Mouse (Mus musculus) limb, embryonic 14.5 days (tissue): ENCODE data around the gene Dph5. TPM values are rescaled to one million over a fixed set of nuclear protein-coding genes. Genes with fewer than 3 reads are reported as not detected.

ENCODE experiments used
- ATAC-seq: fragments of 200-750 bp; cut with Nextera tagmentation; 2 replicates; pipeline ENCODE4 v1.8.0; 2017; ENCODE audit warnings: low read depth, moderate number of reproducible peaks, moderate TSS enrichment; ENCODE audit not compliant: low FRiP score
- DNase-seq: peaks from one replicate; pipeline ENCODE4 v3.0.0-alpha.2; 2015; ENCODE audit warnings: low spot score
- H3K27ac ChIP-seq: fragments of 300-500 bp; sonication (generic); replicated peaks from 2 replicates; pipeline ENCODE4 v1.5.1; 2014; ENCODE audit warnings: low read depth, mild to moderate bottlenecking, low read length, moderate library complexity, mixed read lengths
- H3K27me3 ChIP-seq: fragments of 300-500 bp; sonication (generic); 2 replicates; pipeline ENCODE4 v1.6.1; 2014; ENCODE audit warnings: low read length, mixed read lengths; ENCODE audit not compliant: control insufficient read depth, insufficient read depth
- H3K36me3 ChIP-seq: fragments of 300-500 bp; sonication (generic); 2 replicates; pipeline ENCODE4 v1.6.1; 2014; ENCODE audit warnings: mild to moderate bottlenecking, low read length, moderate library complexity, mixed read lengths; ENCODE audit not compliant: control insufficient read depth, insufficient read depth
- H3K4me1 ChIP-seq: fragments of 300-500 bp; sonication (generic); 2 replicates; pipeline ENCODE4 v1.6.1; 2014; ENCODE audit warnings: antibody characterized with exemption, low read length, mixed read lengths; ENCODE audit not compliant: control insufficient read depth, insufficient read depth
- H3K4me2 ChIP-seq: fragments of 300-500 bp; sonication (generic); replicated peaks from 2 replicates; pipeline ENCODE4 v1.6.1; 2014; ENCODE audit warnings: low read depth, mild to moderate bottlenecking, low read length, moderate library complexity; ENCODE audit not compliant: severe bottlenecking
- H3K4me3 ChIP-seq: fragments of 300-500 bp; sonication (generic); replicated peaks from 2 replicates; pipeline ENCODE4 v1.5.1; 2014; ENCODE audit warnings: low read length
- H3K9ac ChIP-seq: fragments of 300-500 bp; sonication (generic); 2 replicates; pipeline ENCODE4 v1.6.1; 2014; ENCODE audit warnings: mild to moderate bottlenecking, low read depth, low read length, moderate library complexity; ENCODE audit not compliant: severe bottlenecking
- H3K9me3 ChIP-seq: fragments of 300-500 bp; sonication (generic); 2 replicates; pipeline ENCODE4 v1.6.1; 2016; ENCODE audit warnings: low read length; ENCODE audit not compliant: control insufficient read depth
- POLR2A ChIP-seq: fragments of 200-500 bp; IDR thresholded peaks from 2 replicates; pipeline ENCODE4 v1.8.0; 2012; ENCODE audit warnings: inconsistent platforms, mild to moderate bottlenecking, moderate library complexity, borderline replicate concordance; ENCODE audit not compliant: insufficient read depth, insufficient read length; ENCODE audit errors: extremely low read depth
- WGBS: fragments of 180-500 bp; shearing (Covaris S2); extraction: QIAGEN DNeasy Blood & Tissue Kit; methylation state at CpG from one replicate; pipeline ENCODE4 v1.1.7; 2014; 5-methylcytosine and 5-hydroxymethylcytosine counted together
- polyA plus RNA-seq, 2 experiments: library from polyadenylated mRNA; depleted of rRNA in 1 of 2; stranded (reverse) in 1 of 2; unstranded in 1 of 2; fragments of >200 nt; fragmentation: Nextera tagmentation in 1 of 2; extraction: Ambion mirVana in 1 of 2; gene quantifications; 2 replicates each; pipeline versions ENCODE4 v1.2.1 to v1.2.3; 2012 to 2014

The Dph5 gene
- polyA plus RNA-seq, 2 experiments, result 13.0 to 23.9 TPM

- H3K4me3 ChIP-seq, result no peak overlapping the region
- WGBS, result 90% methylated on average over 20 of the region's 20 CpGs
- no peak overlapping the region for H3K9ac ChIP-seq
- no peak overlapping the region for H3K27ac ChIP-seq
- no peak overlapping the region for H3K4me2 ChIP-seq
- DNase-seq (no peak), ATAC-seq (no peak)
- H3K4me1 ChIP-seq, result no peaks in the 10 kb centered on the region
- no peak for TF ChIP-seq POLR2A
- no peaks in the 10 kb centered on the region for H3K9me3 ChIP-seq
- H3K36me3 ChIP-seq, result peaks cover 40% of the 10 kb centered on the region
- no peaks in the 10 kb centered on the region for H3K27me3 ChIP-seq
These were observed 83.6 kb downstream of the Dph5 start for GRCm38 (mm10) chr3:115971045-115971785.

- H3K27me3 ChIP-seq, result no peaks in the 10 kb centered on the region
- DNase-seq (no peak), ATAC-seq (no peak)
- no peaks in the 10 kb centered on the region for H3K9me3 ChIP-seq
- no peak for TF ChIP-seq POLR2A
- no peaks in the 10 kb centered on the region for H3K4me1 ChIP-seq
- no peak overlapping the region for H3K27ac ChIP-seq
- WGBS, result 90% methylated on average over 14 of the region's 14 CpGs
- peaks cover 44% of the 10 kb centered on the region for H3K36me3 ChIP-seq
- H3K4me3 ChIP-seq, result no peak overlapping the region
- H3K4me2 ChIP-seq, result no peak overlapping the region
- H3K9ac ChIP-seq, result no peak overlapping the region
These were observed 84.4 kb downstream of the Dph5 start for GRCm38 (mm10) chr3:115971891-115972646.

- H3K4me3 ChIP-seq, result no peak overlapping the region
- 95% methylated on average over 6 of the region's 6 CpGs for WGBS
- no peaks in the 10 kb centered on the region for H3K9me3 ChIP-seq
- no peak overlapping the region for H3K27ac ChIP-seq
- H3K9ac ChIP-seq, result no peak overlapping the region
- H3K27me3 ChIP-seq, result no peaks in the 10 kb centered on the region
- H3K4me1 ChIP-seq, result no peaks in the 10 kb centered on the region
- DNase-seq, result no peak
- ATAC-seq, result no peak
- H3K36me3 ChIP-seq, result peaks cover 54% of the 10 kb centered on the region
- TF ChIP-seq POLR2A, result no peak
- no peak overlapping the region for H3K4me2 ChIP-seq
These were observed 86.6 kb downstream of the Dph5 start for GRCm38 (mm10) chr3:115974228-115974627.

GRCm38 (mm10) chr3:115974995-115975394 lies 87.4 kb downstream of the Dph5 start:
- H3K4me1 ChIP-seq, result no peaks in the 10 kb centered on the region
- no peak for DNase-seq
- ATAC-seq, result no peak
- H3K9me3 ChIP-seq, result no peaks in the 10 kb centered on the region
- H3K27ac ChIP-seq, result no peak overlapping the region
- H3K27me3 ChIP-seq, result no peaks in the 10 kb centered on the region
- H3K36me3 ChIP-seq, result peaks cover 59% of the 10 kb centered on the region
- H3K9ac ChIP-seq, result no peak overlapping the region
- no peak overlapping the region for H3K4me3 ChIP-seq
- TF ChIP-seq POLR2A, result no peak
- WGBS, result 96% methylated on average over 10 of the region's 10 CpGs
- no peak overlapping the region for H3K4me2 ChIP-seq

GRCm38 (mm10) chr3:115979000-115979399 lies 91.4 kb downstream of the Dph5 start:
- no peak overlapping the region for H3K4me2 ChIP-seq
- H3K4me1 ChIP-seq, result no peaks in the 10 kb centered on the region
- no peak for TF ChIP-seq POLR2A
- H3K4me3 ChIP-seq, result no peak overlapping the region
- H3K9ac ChIP-seq, result no peak overlapping the region
- H3K9me3 ChIP-seq, result no peaks in the 10 kb centered on the region
- DNase-seq, result peak; percentile 78
- H3K27ac ChIP-seq, result no peak overlapping the region
- peaks cover 61% of the 10 kb centered on the region for H3K36me3 ChIP-seq
- WGBS, result 13% methylated on average over 1 of the region's 1 CpGs
- H3K27me3 ChIP-seq, result no peaks in the 10 kb centered on the region
- ATAC-seq, result no peak
